Mouse (Mus musculus): ENCODE measurements around the gene Tnfaip3.

Tnfaip3 gene

GRCm38 (mm10) chr10:19015257-19015862 lies at the start of gene Tnfaip3:
Gene Tnfaip3 (minus strand): TSS chr10:19015657.
- peak; percentile 92 for DNase-seq (ENCODE audit: low spot score)

- no peak for DNase-seq (ENCODE audit: low spot score)
Measured at GRCm38 (mm10) chr10:19064651-19065601, 49.5 kb upstream of the Tnfaip3 start.

DNA sequence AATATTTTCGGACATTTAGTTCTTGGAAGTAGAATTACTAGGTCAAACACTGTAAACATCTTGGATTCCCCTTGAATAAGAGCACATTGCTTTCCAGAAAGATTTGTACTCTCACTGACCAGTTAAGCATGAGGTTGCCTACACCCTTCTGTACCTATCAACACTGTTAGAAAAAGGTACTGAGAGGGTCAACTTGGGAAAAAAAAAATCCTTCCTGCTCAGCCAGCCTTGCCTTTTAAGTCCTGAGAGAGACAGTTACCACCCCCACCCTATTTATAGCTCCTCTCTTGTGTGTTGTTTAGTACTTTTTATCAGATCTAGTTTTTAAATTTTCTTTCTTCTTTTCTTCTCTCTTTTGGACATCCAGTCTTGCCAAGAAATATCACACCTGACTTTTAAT lies 48.2 kb upstream of the Tnfaip3 start:
- no peak for DNase-seq (ENCODE audit: low spot score)

GRCm38 (mm10) chr10:19063208-19063607 lies 47.8 kb upstream of the Tnfaip3 start:
- DNase-seq (ENCODE audit: low spot score) = no peak

DNA sequence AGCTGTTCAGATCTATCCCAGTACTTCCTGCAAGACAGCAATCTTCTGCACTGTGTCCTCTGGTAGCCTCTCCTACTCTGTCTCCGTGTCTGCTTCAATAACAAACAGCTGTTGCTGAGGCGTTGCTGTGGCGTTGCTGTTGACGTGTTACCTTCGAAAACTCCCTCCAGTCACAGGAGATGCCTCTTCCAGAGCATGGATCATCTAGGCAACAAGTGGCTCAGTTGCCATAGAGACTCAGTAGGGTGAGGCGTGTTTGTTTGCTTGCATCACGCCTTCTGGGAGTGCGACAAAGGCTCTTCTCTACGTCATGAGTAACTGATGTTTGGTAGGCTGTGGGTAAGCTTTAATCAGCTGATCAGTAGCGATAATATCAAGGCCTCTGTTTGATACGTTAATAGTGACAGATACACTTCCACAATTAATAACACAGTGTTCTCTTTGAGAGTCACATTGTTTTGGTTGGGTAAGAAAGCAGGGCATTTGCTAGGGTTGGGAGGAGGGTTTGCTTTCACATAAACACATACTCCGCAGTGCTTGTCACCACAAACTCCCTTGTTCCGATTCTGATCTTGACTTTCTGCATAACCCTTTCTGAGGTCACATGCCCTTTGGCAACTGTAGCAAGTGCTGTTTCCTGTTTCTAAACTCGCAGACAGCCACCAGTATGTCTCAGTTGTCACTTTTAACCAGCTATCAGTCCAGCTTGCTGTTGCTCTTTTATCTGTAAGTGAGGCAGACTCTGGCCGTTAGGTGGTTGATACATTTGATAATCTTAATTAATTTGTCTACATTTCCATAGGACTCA lies 46.8 kb upstream of the Tnfaip3 start:
- DNase-seq (ENCODE audit: low spot score) = no peak

DNA sequence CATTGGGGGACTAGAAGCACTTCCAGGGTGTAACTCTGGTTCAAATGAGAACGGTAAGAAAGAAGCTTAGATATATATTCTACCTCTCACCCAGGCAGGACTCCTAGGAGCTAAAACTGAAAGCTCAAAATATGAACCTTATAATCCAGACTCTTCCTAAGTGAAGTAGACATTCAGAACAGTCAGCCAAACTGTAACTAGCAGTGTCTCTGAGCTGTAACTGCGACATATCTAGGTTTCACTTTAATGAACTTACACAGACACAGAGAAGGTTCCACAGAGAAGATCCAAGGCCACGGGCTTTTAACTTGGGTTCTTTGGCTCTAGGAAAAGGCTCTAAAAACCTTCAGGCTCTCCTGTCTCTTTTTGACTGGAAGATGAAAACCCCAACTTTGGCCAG lies 45.7 kb upstream of the Tnfaip3 start:
- DNase-seq (ENCODE audit: low spot score) = no peak

- DNase-seq (ENCODE audit: low spot score) = no peak
Measured at GRCm38 (mm10) chr10:19053524-19053923, 38.1 kb upstream of the Tnfaip3 start.

DNA sequence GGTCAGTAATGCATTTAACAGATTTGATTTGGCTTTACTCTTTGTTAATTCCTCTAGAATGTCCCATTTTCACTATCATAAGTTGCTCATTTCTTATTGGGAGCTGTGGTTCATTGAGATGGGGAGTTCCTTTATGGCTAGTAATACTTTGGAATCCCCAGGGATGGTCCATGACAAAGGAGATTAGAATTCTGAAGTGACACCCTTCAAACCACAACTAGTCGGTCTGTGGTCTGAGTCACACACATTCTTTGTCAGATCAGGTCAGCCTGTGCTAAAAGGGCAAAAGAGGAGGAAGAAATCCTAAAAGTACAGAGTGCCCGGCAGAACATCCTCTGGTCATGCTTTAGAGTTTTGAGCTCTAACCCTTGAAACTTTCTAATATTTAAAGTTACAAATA lies 30.5 kb upstream of the Tnfaip3 start:
- DNase-seq (ENCODE audit: low spot score) = no peak

DNA sequence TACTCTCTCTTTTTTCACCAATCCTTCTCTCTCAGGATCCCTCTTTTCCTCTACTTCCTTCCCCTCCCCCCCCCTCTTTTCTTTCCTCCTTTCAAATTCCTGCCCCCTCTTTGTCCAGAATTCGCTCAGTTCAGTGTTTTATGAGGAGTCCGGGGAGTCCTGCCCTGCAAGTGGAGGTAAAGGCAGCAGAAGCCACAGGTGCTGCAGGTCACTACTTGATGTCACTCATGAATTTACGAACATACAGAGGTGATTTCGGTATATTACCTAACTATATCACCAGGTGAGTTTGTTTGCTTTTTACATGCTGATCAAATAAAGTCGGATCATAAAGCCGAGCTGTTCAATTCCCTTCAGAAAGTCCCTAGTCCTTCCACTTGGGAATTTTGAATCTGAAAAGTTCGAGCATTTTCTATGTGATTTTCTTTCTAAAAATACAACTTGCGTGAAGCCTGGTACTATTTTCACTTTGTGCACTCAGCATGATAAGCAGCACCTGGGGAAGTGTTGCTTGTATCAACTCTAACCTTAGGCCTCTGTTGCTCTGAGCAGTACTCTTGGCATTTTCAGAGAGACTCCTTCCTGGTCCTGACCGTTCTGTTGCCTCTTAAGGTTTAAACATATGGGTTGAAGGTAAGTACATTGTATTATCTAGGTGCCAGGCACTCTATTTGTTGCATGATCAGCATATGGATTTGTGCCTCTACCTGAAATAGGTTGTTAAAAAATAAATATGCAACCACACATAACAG lies 29.5 kb upstream of the Tnfaip3 start:
- DNase-seq (ENCODE audit: low spot score) = no peak

DNA sequence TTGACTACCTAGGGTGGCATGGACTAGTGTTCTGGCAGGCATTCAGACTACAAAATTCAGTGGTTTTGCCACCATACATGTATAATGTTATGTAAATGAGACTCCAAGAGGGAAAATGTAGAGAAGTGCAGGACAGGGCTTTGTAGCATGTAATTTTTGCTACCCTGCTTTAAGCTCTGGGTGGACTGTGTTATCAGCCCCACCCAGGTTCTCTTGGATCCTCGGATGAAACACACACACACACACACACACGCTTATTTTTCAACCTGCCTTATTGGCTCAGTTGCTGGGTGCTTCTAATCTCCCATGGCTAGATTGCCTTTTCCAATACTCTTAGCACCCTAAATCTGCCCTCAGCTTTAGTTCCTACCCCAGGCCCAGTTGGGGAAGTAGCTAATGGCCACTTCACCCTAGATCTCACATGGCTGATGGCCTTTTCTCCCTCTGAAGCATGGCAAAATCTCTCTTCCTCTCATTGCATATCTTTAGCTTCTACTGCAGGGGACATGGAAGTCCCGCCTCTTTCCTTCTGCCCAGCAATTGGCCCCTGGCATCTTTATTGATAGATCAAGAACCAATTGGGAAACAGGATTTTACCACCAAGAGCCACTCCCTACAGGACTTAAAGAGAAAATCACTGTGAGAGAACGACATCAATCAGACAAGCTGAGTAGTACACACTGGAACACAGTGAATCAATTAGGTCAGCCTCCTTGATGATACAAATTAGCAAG lies 28.2 kb upstream of the Tnfaip3 start:
- DNase-seq (ENCODE audit: low spot score) = no peak

- DNase-seq (ENCODE audit: low spot score) = no peak
Measured at GRCm38 (mm10) chr10:19040147-19040546, 24.7 kb upstream of the Tnfaip3 start.

DNA sequence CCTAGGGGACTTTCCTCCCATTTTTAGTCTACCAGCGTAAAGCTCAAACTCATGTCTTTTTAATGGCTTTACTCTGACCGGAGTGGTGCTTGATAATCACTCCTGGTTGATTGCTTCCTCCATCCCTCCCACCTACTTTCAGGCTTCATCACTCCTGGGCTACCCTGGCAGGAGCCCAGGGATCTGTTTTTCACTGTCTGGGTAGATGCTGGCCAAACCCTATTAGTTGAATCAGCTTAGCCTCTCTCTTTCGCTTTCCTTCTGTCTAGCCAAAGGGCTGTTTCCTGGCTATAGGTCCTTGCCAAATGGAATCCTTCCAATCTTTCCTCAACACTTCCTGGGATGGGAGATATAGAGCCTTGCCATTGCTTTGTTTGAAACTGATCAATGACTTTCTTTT lies 19.3 kb upstream of the Tnfaip3 start:
- no peak for DNase-seq (ENCODE audit: low spot score)

DNA sequence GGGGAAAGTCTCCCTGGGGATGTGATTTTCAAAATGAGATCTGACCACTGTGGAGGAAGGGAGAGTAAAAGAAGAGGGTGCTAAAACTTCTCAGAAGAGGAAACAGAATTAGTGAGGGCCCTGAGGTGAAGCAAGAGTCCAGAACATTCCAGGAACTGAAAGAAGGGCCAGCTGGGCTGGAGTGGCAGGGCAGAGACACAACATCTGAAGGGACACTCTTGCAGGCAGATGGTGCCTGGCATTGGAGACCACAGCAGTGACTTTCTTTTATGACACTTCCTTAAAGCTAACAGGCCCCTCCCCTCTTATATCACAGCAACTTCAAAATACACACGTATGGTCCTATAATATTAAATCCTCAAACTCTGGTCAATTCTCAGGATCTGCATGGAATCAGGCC lies 18.2 kb upstream of the Tnfaip3 start:
- DNase-seq (ENCODE audit: low spot score) = no peak

GRCm38 (mm10) chr10:19031875-19032274 lies 16.4 kb upstream of the Tnfaip3 start:
- no peak for DNase-seq (ENCODE audit: low spot score)

DNA sequence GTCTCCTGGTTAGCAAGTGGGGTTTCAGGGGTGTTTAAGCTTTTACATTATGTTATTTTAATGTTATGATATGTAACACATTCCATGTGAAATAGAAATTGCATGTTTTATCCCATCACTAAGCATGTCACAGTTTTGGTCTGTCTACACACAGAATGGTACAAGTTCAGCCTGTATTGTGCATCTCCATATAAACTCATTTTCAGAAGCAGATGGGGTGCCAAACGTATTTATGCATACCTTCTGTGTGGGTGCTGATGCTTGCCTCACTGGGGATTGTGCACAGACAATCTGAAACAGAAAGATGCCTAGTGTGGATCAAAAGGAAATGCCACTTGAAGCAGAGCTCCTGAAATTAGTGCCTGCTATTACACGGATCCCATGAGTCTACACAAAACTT lies 15.2 kb upstream of the Tnfaip3 start:
- no peak for DNase-seq (ENCODE audit: low spot score)

DNA sequence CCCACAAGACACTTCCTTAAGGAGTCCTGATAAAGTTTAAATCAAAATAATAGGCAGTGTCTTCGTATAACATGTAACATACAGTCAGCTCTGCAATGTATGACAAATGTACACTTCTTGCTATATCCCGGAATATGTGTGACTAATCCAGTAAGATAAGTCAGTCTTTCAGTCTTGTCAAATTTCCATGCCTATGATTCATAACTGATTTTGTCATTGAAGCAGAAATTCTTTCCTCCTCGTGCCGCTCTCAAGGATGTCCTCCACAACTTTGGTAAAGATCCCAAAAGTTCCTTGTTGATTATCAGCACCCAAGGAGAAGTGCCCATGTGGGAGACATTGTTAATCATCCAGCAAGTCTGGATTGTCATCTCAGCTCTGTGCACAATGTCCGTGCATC lies 11.3 kb upstream of the Tnfaip3 start:
- no peak for DNase-seq (ENCODE audit: low spot score)

- no peak for DNase-seq (ENCODE audit: low spot score)
Measured at GRCm38 (mm10) chr10:19024353-19024752, 8.9 kb upstream of the Tnfaip3 start.

DNA sequence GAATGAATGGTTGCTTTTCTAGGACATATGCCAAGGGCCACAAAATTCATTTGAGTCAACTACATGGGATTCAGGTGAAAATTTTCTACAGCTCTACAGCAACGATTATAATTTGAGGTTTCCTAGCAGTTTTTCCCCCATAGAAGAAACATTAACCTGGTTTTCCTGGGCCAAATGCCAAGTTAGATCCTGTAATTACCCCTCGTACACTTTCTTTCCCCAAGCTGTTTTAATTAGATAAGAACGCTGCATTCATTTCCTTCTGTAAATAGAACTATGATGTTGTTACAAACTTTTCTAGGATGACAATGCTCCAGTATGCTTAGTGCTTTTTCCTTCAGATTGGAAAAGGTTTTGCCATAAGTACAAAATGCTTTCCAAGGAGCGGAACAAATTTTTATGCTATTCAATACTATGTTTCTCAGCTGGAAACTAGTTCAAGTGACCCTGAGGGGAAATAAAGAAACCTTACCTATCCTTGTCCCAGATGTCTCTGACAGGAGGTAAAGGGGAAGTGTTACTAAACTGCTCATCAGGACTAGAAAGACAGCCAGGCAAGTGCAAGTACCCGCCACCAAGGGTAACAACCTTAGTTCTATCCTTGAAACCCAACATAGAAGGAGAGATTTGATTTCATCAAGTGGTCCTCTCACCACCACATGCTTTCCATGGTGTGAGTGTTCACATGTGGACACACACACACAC lies 8.3 kb upstream of the Tnfaip3 start:
- no peak for DNase-seq (ENCODE audit: low spot score)

DNA sequence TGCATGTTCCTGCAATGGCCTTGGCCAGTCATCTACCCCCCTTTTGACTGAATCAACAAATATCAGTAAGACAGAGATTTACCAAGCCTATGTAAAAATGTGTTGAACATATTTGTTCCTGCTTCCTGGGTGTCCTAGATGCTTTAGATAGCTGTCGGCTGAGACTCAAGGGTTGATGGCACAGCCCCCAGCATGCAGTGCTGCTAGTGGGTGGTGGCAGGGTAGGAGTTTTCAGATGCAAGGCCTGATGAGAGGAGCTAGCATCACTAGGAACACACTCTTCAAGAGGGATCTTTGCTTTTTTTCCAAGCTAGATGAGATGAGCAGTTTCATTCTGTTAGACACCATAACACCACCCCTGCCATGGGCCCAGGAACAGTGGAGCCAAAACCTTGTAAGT lies 6.8 kb upstream of the Tnfaip3 start:
- DNase-seq (ENCODE audit: low spot score) = no peak

DNA sequence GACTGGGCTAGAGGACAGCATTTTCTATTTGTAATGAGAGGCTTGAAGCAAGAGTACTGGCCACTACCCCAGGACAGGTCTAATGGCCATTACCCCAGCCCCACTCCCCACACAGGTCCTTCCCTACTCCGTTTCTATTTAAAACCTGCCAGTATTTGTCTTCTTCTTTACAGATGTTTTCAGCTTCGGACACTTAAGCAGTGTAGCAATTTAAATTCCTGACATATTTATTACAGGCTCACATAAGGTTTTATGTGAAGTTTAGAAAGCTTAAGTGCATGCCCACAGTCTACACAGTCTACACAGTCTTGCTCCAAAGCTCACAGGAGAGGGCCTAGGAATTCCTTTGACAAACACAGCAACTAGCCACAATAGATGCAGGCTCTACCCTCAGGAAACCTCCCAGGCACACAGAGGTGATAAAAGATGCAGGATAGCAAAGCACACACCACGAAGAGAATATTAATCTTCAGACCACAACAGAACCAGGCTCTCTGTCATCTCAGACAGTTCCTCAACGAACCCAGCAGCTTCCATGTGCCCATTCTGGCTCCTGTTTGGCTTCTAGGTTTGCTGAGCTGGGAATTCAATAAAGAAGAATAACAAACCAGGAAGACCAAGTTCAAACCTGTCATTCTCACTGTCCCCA lies 1.5 kb upstream of the Tnfaip3 start:
- no peak for DNase-seq (ENCODE audit: low spot score)

Measured in urinary bladder, postnatal 10 days (tissue).